Mouse (Mus musculus) forebrain, embryonic 10.5 days (tissue): ENCODE measurements around the gene Glrx5. TPM values are rescaled to one million over a fixed set of nuclear protein-coding genes. Genes with fewer than 3 reads are reported as not detected.

ENCODE experiments used
- DNase-seq: peaks from one replicate; pipeline ENCODE4 v3.0.0-alpha.2; 2017; ENCODE audit warnings: low spot score; ENCODE audit errors: extremely low spot score
- H3K27ac ChIP-seq: fragments of 300-500 bp; sonication (generic); 2 replicates; pipeline ENCODE4 v1.5.1; 2016; ENCODE audit warnings: mild to moderate bottlenecking
- H3K27me3 ChIP-seq: fragments of 300-500 bp; sonication (generic); 2 replicates; pipeline ENCODE4 v1.6.1; 2016; ENCODE audit warnings: mild to moderate bottlenecking; ENCODE audit not compliant: poor library complexity, severe bottlenecking
- H3K36me3 ChIP-seq: fragments of 300-500 bp; sonication (generic); replicated peaks from 2 replicates; pipeline ENCODE4 v1.6.1; 2016; ENCODE audit warnings: mild to moderate bottlenecking, moderate library complexity
- H3K4me1 ChIP-seq: fragments of 300-500 bp; sonication (generic); 2 replicates; pipeline ENCODE4 v1.6.1; 2016
- H3K4me3 ChIP-seq: fragments of 300-500 bp; sonication (generic); 2 replicates; pipeline ENCODE4 v1.5.1; 2016; ENCODE audit warnings: mild to moderate bottlenecking, moderate library complexity
- H3K9me3 ChIP-seq: fragments of 300-500 bp; sonication (generic); 2 replicates; pipeline ENCODE4 v1.6.1; 2016; ENCODE audit warnings: mild to moderate bottlenecking, moderate library complexity
- WGBS: fragments of 180-500 bp; shearing (Covaris S2); methylation state at CpG from one replicate; pipeline ENCODE4 v1.1.7; 2016; 5-methylcytosine and 5-hydroxymethylcytosine counted together
- polyA plus RNA-seq: library from polyadenylated mRNA; unstranded; fragments of >200 nt; fragmentation: Nextera tagmentation; extraction: Ambion mirVana; gene quantifications from 2 replicates; pipeline ENCODE4 v1.2.1, GENCODE M21; 2016

Glrx5 gene
- polyA plus RNA-seq, 1 experiment from 2014 or later, result 234 TPM

- peaks cover 15% of the 10 kb centered on the region; the same call in 1 of the 2 replicates for H3K27me3 ChIP-seq
- DNase-seq, result no peak
- H3K27ac ChIP-seq, result no peak overlapping the region
- peaks cover 32% of the 10 kb centered on the region for H3K4me1 ChIP-seq
- 92% methylated on average over 10 of the region's 10 CpGs for WGBS
- no peaks in the 10 kb centered on the region for H3K9me3 ChIP-seq
- no peak overlapping the region for H3K4me3 ChIP-seq
- H3K36me3 ChIP-seq, result no peaks in the 10 kb centered on the region
These were observed 34.7 kb upstream of the Glrx5 start for GRCm38 (mm10) chr12:104997641-104998293.

DNA sequence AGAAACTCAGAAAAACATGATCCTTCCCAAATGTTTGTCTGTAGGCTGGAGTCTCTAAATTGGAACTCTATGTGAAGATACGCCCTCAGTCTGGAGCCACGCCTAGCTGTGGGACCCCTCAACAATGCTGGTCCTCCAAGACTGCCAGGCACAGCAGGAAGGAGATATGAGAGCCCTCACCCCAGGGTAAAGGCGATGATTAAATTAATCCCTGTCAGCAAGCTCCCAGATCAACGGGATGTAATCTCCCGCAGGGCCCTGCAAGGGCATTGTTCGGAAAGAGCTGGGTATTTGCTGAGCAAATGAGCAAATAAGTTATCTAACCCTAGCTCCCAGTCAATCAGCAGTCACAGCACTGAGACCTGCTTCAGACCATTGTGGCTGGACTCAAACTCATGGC, 33.9 kb upstream of the Glrx5 start:
- Histone ChIP-seq H3K4me1 (peaks cover 40% of the 10 kb centered on the region), H3K27me3 (peaks cover 15% of the 10 kb centered on the region; the same call in 1 of the 2 replicates), H3K27ac (no peak overlapping the region), H3K4me3 (no peak overlapping the region), H3K36me3 (no peaks in the 10 kb centered on the region), H3K9me3 (no peaks in the 10 kb centered on the region)
- no peak for DNase-seq
- 62% methylated on average over 6 of the region's 6 CpGs for WGBS

DNA sequence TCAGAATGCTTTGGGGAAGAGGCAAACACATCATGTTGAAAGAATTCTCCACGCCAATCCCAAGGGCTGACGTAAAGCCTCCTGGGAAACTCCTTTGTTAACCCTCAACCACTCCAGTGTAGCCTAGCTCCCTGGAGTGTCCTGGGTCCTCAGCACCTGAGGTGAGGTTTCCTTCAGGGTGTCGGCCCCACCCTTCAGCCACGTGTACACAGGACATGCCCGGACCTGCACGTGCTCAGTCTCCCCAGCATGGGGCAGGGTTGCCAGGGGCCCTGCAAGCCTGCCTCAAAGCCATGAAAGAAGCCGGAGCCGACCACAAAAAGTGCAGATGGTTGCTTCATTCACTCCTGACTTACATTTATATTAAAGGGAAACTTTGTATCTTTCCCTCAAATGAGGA, 33.3 kb upstream of the Glrx5 start:
- no peaks in the 10 kb centered on the region for H3K9me3 ChIP-seq
- 67% methylated on average over 8 of the region's 8 CpGs for WGBS
- no peak overlapping the region for H3K4me3 ChIP-seq
- H3K4me1 ChIP-seq, result peaks cover 41% of the 10 kb centered on the region
- peaks cover 15% of the 10 kb centered on the region; the same call in 1 of the 2 replicates for H3K27me3 ChIP-seq
- H3K36me3 ChIP-seq, result no peaks in the 10 kb centered on the region
- DNase-seq, result no peak
- no peak overlapping the region for H3K27ac ChIP-seq

- H3K27me3 ChIP-seq, result peaks cover 19% of the 10 kb centered on the region; the same call in 1 of the 2 replicates
- no peak for DNase-seq
- peaks cover 31% of the 10 kb centered on the region for H3K4me1 ChIP-seq
- no peaks in the 10 kb centered on the region for H3K9me3 ChIP-seq
- no peak overlapping the region for H3K4me3 ChIP-seq
- no peaks in the 10 kb centered on the region for H3K36me3 ChIP-seq
- no peak overlapping the region for H3K27ac ChIP-seq
- WGBS, result 79% methylated on average over 9 of the region's 9 CpGs
These were observed 31.8 kb upstream of the Glrx5 start for GRCm38 (mm10) chr12:105000487-105001283.

- Histone ChIP-seq H3K4me3 (no peak overlapping the region), H3K4me1 (peaks cover 31% of the 10 kb centered on the region), H3K27me3 (peaks cover 25% of the 10 kb centered on the region; the same call in 1 of the 2 replicates), H3K36me3 (no peaks in the 10 kb centered on the region), H3K27ac (no peak overlapping the region), H3K9me3 (no peaks in the 10 kb centered on the region)
- no peak for DNase-seq
- 89% methylated on average over 9 of the region's 9 CpGs for WGBS
These were observed 31.2 kb upstream of the Glrx5 start for GRCm38 (mm10) chr12:105001317-105001716.

DNA sequence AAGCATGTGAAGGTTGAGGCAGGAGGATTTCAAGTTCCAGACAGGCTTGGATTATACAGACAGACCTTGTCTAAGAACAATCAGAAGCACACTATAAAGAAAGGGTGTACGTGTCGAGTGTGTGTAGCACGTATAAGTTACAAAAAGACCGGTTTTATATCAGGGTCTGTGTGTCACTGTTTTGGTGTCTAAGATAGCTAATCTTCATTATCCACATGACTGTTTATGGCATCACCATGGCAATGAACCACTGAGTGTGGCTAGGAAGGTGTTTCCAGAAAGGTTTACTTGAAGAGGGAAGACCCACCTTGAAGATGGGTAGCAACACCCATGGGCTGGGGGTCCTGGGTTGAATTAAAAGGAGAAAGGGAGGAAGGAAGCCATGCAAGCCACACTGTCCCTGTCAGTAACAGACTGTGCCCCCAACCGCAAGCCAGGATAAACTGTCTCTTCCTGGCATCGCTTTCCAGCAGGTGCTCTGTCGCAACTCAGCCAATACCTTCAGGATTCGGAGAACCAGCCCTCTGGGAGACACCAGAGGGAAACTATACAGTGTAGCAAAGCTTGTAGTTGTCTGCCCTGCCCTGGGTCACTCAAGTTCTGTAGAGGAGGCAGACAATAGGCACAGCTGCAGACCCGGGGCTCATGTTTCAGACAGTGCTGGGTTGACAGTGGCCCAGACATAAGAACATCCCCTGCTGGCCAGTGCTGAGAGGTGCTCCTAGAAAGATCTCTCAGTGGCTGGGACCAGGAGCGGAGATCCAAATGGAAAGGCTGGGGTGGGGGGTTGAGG, 30.0 kb upstream of the Glrx5 start:
- Histone ChIP-seq H3K4me3 (no peak overlapping the region), H3K27ac (peak overlapping the region; percentile 56), H3K36me3 (no peaks in the 10 kb centered on the region), H3K4me1 (peaks cover 31% of the 10 kb centered on the region), H3K9me3 (no peaks in the 10 kb centered on the region), H3K27me3 (peaks cover 36% of the 10 kb centered on the region)
- 73% methylated on average over 10 of the region's 10 CpGs for WGBS
- DNase-seq, result peak; percentile 30

DNA sequence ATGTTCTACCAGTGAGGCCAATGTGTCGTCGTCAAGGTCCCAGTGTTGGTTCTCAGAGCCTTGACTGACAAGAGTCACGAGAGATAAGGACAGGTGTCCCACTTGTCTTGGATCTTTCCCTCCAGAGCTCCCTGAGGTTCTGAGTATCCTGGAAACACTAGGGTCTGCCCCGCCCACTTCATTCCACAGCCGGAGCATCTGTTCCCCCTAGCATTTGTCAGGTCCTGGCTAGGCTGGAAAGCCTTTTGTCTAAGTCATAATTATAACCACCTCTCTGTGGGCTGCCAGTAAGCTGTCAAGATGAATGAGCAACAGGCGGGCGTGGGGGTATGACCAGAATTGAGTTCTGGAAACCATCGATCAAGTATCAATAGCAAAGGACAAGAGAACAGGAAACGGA, 29.3 kb upstream of the Glrx5 start:
- Histone ChIP-seq H3K9me3 (no peaks in the 10 kb centered on the region), H3K4me3 (no peak overlapping the region), H3K27ac (peak overlapping the region; percentile 56; the same call in 1 of the 2 replicates), H3K27me3 (peaks cover 43% of the 10 kb centered on the region), H3K4me1 (peaks cover 31% of the 10 kb centered on the region), H3K36me3 (no peaks in the 10 kb centered on the region)
- WGBS, result 61% methylated on average over 9 of the region's 9 CpGs
- no peak for DNase-seq

GRCm38 (mm10) chr12:105003715-105004114, 28.8 kb upstream of the Glrx5 start:
- DNase-seq, result no peak
- Histone ChIP-seq H3K36me3 (no peaks in the 10 kb centered on the region), H3K9me3 (no peaks in the 10 kb centered on the region), H3K4me1 (peaks cover 33% of the 10 kb centered on the region), H3K4me3 (no peak overlapping the region), H3K27me3 (peaks cover 48% of the 10 kb centered on the region), H3K27ac (no peak overlapping the region)
- WGBS, result 83% methylated on average over 3 of the region's 3 CpGs

DNA sequence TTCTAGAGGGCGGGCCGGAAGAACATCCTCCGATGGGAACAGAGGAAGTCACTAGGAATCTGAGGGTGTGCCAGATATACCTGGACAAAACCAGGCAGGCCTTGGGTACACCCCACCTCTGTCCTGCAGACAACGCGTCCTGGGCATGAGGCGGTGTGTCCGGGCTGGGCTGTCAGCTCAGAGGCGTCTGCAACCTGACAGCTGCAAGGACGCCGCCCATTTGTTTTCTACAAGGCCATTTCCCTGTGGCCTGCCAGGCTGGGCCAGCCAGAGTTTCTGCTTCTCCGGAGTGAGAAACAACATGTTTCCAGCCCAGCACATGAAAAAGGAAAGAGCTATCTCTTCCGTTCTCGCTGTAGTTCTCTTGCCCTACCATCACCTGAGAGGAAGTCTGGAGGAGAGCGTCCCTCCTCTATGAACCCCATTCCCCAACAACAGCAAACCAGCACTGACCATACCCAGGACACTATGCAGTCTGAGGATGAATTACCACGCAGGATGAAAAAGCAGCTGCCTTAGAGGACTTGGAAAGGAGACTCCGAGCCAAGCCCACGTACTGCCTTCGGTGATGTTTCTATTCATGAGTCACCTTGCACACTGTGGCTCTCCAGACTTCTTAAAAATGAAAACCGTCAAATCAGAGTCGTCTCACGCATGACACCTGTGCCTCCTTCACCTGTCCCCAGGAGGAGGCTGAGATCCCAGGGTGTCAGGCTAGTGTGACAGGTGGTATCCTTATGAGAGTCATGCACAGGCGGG, 27.4 kb upstream of the Glrx5 start:
- Histone ChIP-seq H3K27ac (no peak overlapping the region), H3K4me1 (peaks cover 41% of the 10 kb centered on the region), H3K36me3 (no peaks in the 10 kb centered on the region), H3K27me3 (peaks cover 59% of the 10 kb centered on the region), H3K9me3 (no peaks in the 10 kb centered on the region), H3K4me3 (no peak overlapping the region)
- no peak for DNase-seq
- 84% methylated on average over 22 of the region's 22 CpGs for WGBS

GRCm38 (mm10) chr12:105005715-105005972, 26.8 kb upstream of the Glrx5 start:
- H3K4me1 ChIP-seq, result peaks cover 46% of the 10 kb centered on the region
- H3K9me3 ChIP-seq, result no peaks in the 10 kb centered on the region
- no peaks in the 10 kb centered on the region for H3K36me3 ChIP-seq
- H3K27me3 ChIP-seq, result peaks cover 61% of the 10 kb centered on the region
- DNase-seq, result no peak
- no peak overlapping the region for H3K27ac ChIP-seq
- WGBS, result 79% methylated on average over 2 of the region's 2 CpGs
- H3K4me3 ChIP-seq, result no peak overlapping the region

DNA sequence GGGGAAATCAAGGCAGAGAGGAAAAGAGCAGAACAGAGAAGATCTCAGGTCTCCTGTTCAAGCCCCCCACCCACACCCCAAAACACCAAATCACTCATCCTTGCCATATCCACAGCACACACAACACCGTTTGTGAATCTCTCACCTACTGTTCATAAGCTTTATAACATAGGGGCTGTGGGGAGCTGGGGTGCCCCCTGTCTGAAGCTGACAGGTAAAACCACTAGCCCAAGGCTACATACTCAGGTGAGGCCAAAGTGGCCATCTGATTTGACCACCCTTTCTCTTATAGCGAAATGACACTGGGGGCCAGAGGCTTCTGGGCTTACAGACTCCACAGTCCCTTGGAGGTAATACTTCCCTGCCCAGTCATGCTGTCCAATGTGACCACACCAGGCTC, 24.3 kb upstream of the Glrx5 start:
- DNase-seq, result no peak
- no peaks in the 10 kb centered on the region for H3K36me3 ChIP-seq
- H3K9me3 ChIP-seq, result no peaks in the 10 kb centered on the region
- H3K4me3 ChIP-seq, result peak overlapping the region; percentile 64; the same call in 1 of the 2 replicates
- no peak overlapping the region for H3K27ac ChIP-seq
- peaks cover 40% of the 10 kb centered on the region for H3K4me1 ChIP-seq
- 54% methylated on average over 2 of the region's 2 CpGs for WGBS
- peaks cover 75% of the 10 kb centered on the region for H3K27me3 ChIP-seq

DNA sequence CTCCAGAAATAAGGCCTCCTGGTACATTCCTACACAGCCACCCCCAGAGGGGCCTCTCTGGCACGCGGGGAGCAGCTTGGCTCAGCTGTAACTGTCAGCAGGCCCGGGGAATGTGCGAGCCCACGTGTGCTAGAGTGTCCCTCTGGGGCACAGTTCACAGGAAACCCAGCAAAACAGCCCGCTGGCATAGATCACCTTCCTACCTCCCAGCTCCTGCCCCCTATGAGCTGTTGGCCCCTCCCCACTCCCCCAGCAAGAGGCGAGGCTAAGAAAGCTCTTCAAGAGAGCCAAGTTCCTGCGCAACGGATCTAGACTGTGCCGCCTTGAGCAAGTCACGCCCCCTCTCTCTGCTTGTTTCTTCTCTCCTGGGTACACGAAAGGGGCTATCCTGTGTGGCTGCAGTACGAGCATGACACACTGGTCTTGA, 23.7 kb upstream of the Glrx5 start:
- no peak overlapping the region for H3K27ac ChIP-seq
- H3K36me3 ChIP-seq, result no peaks in the 10 kb centered on the region
- H3K4me1 ChIP-seq, result peaks cover 36% of the 10 kb centered on the region
- no peaks in the 10 kb centered on the region for H3K9me3 ChIP-seq
- WGBS, result under 1% methylated on average over 13 of the region's 13 CpGs
- peaks cover 75% of the 10 kb centered on the region for H3K27me3 ChIP-seq
- DNase-seq, result peak; percentile 21
- peak overlapping the region; percentile 64 for H3K4me3 ChIP-seq
